In genomic region chr3:95015337-95015872, GRCm38 (mm10) we compare ENCODE assay signal across 8 mouse cellular contexts. TPM values are rescaled to one million over a fixed set of nuclear protein-coding genes. Genes with fewer than 3 reads are reported as not detected.
A peak's percentile ranks its signal among the peaks of the same experiment; 100 is the strongest.
DNase-seq lines count a peak whose midpoint lies in the region; ATAC-seq and TF ChIP-seq lines count a peak whose summit lies in the region.

Gene Zfp687 (minus strand): TSS chr3:95015448.

- no peaks in the 10 kb centered on the region for H3K27me3 ChIP-seq in G1E (ENCODE audit: insufficient read depth, low read length)
- H3K27me3 ChIP-seq in forebrain, embryonic 16.5 days (replicated peaks; ENCODE audit: control insufficient read depth, insufficient read depth, low read length): no peaks in the 10 kb centered on the region
- no peaks in the 10 kb centered on the region for H3K27me3 ChIP-seq in lung, embryonic 14.5 days (ENCODE audit: insufficient read depth, low read length)
- no peaks in the 10 kb centered on the region for H3K27me3 ChIP-seq in thymus, adult 2 months (ENCODE audit: control insufficient read depth, insufficient read depth, low read length)

- 0% methylated on average over 36 of the region's 37 CpGs for WGBS in forebrain, embryonic 16.5 days
- WGBS in lung, embryonic 14.5 days: under 1% methylated on average over 37 of the region's 37 CpGs
- 1% methylated on average over 28 of the region's 37 CpGs for WGBS in olfactory bulb, adult 2 months
- under 1% methylated on average over 37 of the region's 37 CpGs for WGBS in thymus, adult 2 months

- H3K36me3 ChIP-seq in G1E (replicated peaks): peaks cover 56% of the 10 kb centered on the region
- H3K36me3 ChIP-seq in forebrain, embryonic 16.5 days (ENCODE audit: control insufficient read depth, insufficient read depth): peaks cover 17% of the 10 kb centered on the region
- H3K36me3 ChIP-seq in lung, embryonic 14.5 days (ENCODE audit: insufficient read depth): peaks cover 21% of the 10 kb centered on the region
- H3K36me3 ChIP-seq in thymus, adult 2 months (ENCODE audit: control insufficient read depth, insufficient read depth, low read length): peaks cover 17% of the 10 kb centered on the region

- ATAC-seq in G1E (ENCODE audit: extremely low read depth, insufficient number of reproducible peaks, low FRiP score, poor library complexity, severe bottlenecking): peak; percentile 89
- peak; percentile 99 for ATAC-seq in forebrain, embryonic 16.5 days
- peak; percentile 99 for ATAC-seq in lung, embryonic 14.5 days (ENCODE audit: insufficient read depth)

- peak within 1 kb of the TSS; percentile 76 for H3K9ac ChIP-seq in forebrain, embryonic 16.5 days (replicated peaks; ENCODE audit: low read depth, low read length)
- peak within 1 kb of the TSS; percentile 78 for H3K9ac ChIP-seq in lung, embryonic 14.5 days

- no peak for TF ChIP-seq CTCF in G1E (IDR thresholded peaks at IDR 0.05; ENCODE audit: low read depth, low read length)
- no peak for TF ChIP-seq CTCF in layer of hippocampus, adult 2 months (conservative IDR thresholded peaks at IDR 0.05)
- TF ChIP-seq CTCF in lung, embryonic 14.5 days (IDR thresholded peaks at IDR 0.05; ENCODE audit: low read depth): no peak
- TF ChIP-seq CTCF in olfactory bulb, adult 2 months (IDR thresholded peaks at IDR 0.05; ENCODE audit: insufficient read depth, low read depth, low read length): no peak
- peak; percentile 50; the same call in 1 of the 2 replicates for TF ChIP-seq CTCF in thymus, adult 2 months (IDR thresholded peaks at IDR 0.05; ENCODE audit: borderline replicate concordance, control insufficient read depth, extremely low read depth, insufficient read depth, low read length, poor library complexity)

- no peaks in the 10 kb centered on the region for H3K9me3 ChIP-seq in G1E (replicated peaks)
- no peaks in the 10 kb centered on the region for H3K9me3 ChIP-seq in forebrain, embryonic 16.5 days (ENCODE audit: control insufficient read depth, low read length)
- no peaks in the 10 kb centered on the region for H3K9me3 ChIP-seq in lung, embryonic 14.5 days (ENCODE audit: low read depth, low read length)

- peak; percentile 100 for DNase-seq in G1E (ENCODE audit: low spot score)
- DNase-seq in cerebellum, adult 18-20 months: peak; percentile 99 to 100
- DNase-seq in heart, postnatal 36 days: peak; percentile 99 to 100
- peak; percentile 100 for DNase-seq in layer of hippocampus, adult 2 months (ENCODE audit: low spot score in 2 of 2)
- peak; percentile 99 for DNase-seq in lung, embryonic 14.5 days
- peak; percentile 100 for DNase-seq in thymus, adult 2 months

- H3K4me1 ChIP-seq in G1E (ENCODE audit: insufficient read depth, low read depth, low read length): peaks cover 51% of the 10 kb centered on the region
- H3K4me1 ChIP-seq in forebrain, embryonic 16.5 days (replicated peaks; ENCODE audit: control insufficient read depth, insufficient read depth, low read length): peaks cover 24% of the 10 kb centered on the region
- H3K4me1 ChIP-seq in lung, embryonic 14.5 days (ENCODE audit: insufficient read depth): peaks cover 8% of the 10 kb centered on the region; the same call in 1 of the 2 replicates
- peaks cover 13% of the 10 kb centered on the region for H3K4me1 ChIP-seq in olfactory bulb, adult 2 months (ENCODE audit: control insufficient read depth, insufficient read depth, low read length)
- peaks cover 13% of the 10 kb centered on the region for H3K4me1 ChIP-seq in thymus, adult 2 months (replicated peaks; ENCODE audit: control insufficient read depth, insufficient read depth, low read length)

- peak within 1 kb of the TSS; percentile 82 for H3K4me2 ChIP-seq in forebrain, embryonic 16.5 days (ENCODE audit: low read length)
- peak within 1 kb of the TSS; percentile 91 for H3K4me2 ChIP-seq in lung, embryonic 14.5 days

- peak within 1 kb of the TSS; percentile 78 for H3K4me3 ChIP-seq in G1E (ENCODE audit: low read depth, low read length)
- peak within 1 kb of the TSS; percentile 86 for H3K4me3 ChIP-seq in forebrain, embryonic 16.5 days (replicated peaks; ENCODE audit: low read length)
- H3K4me3 ChIP-seq in layer of hippocampus, adult 2 months: peak within 1 kb of the TSS; percentile 78
- H3K4me3 ChIP-seq in lung, embryonic 14.5 days (ENCODE audit: low read depth, low read length): peak within 1 kb of the TSS; percentile 84
- peak within 1 kb of the TSS; percentile 85 for H3K4me3 ChIP-seq in olfactory bulb, adult 2 months (ENCODE audit: insufficient read depth, low read depth, low read length)
- H3K4me3 ChIP-seq in thymus, adult 2 months (ENCODE audit: control insufficient read depth, insufficient read depth, low read length): peak within 1 kb of the TSS; percentile 78

- intact Hi-C loops in heart, postnatal 36 days (cut with DNase I): no loop called here

- peak within 1 kb of the TSS; percentile 97 for H3K27ac ChIP-seq in forebrain, embryonic 16.5 days (ENCODE audit: low read length)
- H3K27ac ChIP-seq in layer of hippocampus, adult 2 months: peak within 1 kb of the TSS; percentile 92
- peak within 1 kb of the TSS; percentile 99 for H3K27ac ChIP-seq in lung, embryonic 14.5 days (ENCODE audit: low read depth)
- peak within 1 kb of the TSS; percentile 91 for H3K27ac ChIP-seq in olfactory bulb, adult 2 months (ENCODE audit: insufficient read depth, low read depth, low read length)
- H3K27ac ChIP-seq in thymus, adult 2 months (ENCODE audit: control insufficient read depth, insufficient read depth, low read length): peak within 1 kb of the TSS; percentile 95

- TF ChIP-seq POLR2A in olfactory bulb, adult 2 months (IDR thresholded peaks at IDR 0.05; ENCODE audit: insufficient read depth, low read depth, low read length): 0 out of 2 replicates have a peak, but pooled peaks have one; percentile 44
- TF ChIP-seq POLR2A in thymus, adult 2 months (IDR thresholded peaks at IDR 0.05; ENCODE audit: control insufficient read depth, extremely low read depth, insufficient read depth, low read length, poor library complexity): peak; percentile 83; the same call in 1 of the 2 replicates

RNA-seq across cellular contexts. Expression of gene Zfp687, which starts in this region (rescaled TPM):
- 44.7 and 52.9 TPM in 2 replicates for total RNA-seq in G1E (2014; fragmentation: Nextera tagmentation)
- 22.4 and 27.5 TPM in 2 replicates for total RNA-seq in G1E (2017)
- 64.0 and 72.5 TPM in 2 replicates for polyA plus RNA-seq in G1E (2012)
- polyA plus RNA-seq in forebrain, embryonic 16.5 days (2015; fragmentation: Nextera tagmentation; extraction: Ambion mirVana): 20.0 and 20.7 TPM in 2 replicates
- 10 to 100 TPM; 11.4 to 15.8 TPM for total RNA-seq in heart, postnatal 36 days (2021)
- 10 to 100 TPM; 26.2 to 26.6 TPM for total RNA-seq in layer of hippocampus, adult 2 months (2021)
- polyA plus RNA-seq in lung, embryonic 14.5 days (2014; fragmentation: Nextera tagmentation; extraction: Ambion mirVana): 28.1 and 31.7 TPM in 2 replicates
- polyA plus RNA-seq in olfactory bulb, adult 2 months (2012; ENCODE audit: insufficient read depth, insufficient read length, low replicate concordance, missing spikeins): 132 TPM in 1 of 2 replicates, not detected in the other
- polyA plus RNA-seq in thymus, adult 2 months (2012; rRNA removed): 57.1 and 61.2 TPM in 2 replicates

Comparison
In these comparisons a context has a peak if more than half of its experiments do, and no peak if none do; other contexts are left out.
1. Peak in every context shown above with its lines: DNase-seq, ATAC-seq, H3K4me3 ChIP-seq and H3K27ac ChIP-seq.